Comparison of ENCODE assay signal across 8 mouse cellular contexts in genomic region chrX:133604272-133604671, GRCm38 (mm10).
DNase-seq lines count a peak whose midpoint lies in the region; ATAC-seq and TF ChIP-seq lines count a peak whose summit lies in the region.
"Had no signal": no experiment of that assay in that cellular context is flagged by ENCODE, and none has a peak within 500 bp of the region (broad histone marks: within the 10 kb centered on the region; RNA-seq: fewer than 3 reads in every experiment).

No protein-coding gene starts in this region.

- peaks cover 3% of the 10 kb centered on the region for H3K36me3 ChIP-seq in C2C12 (ENCODE audit: control insufficient read depth, insufficient read depth)
- no peaks in the 10 kb centered on the region for H3K36me3 ChIP-seq in limb, embryonic 14.5 days (ENCODE audit: control insufficient read depth, insufficient read depth, low read length)

- no peak overlapping the region for H3K4me2 ChIP-seq in limb, embryonic 14.5 days (replicated peaks; ENCODE audit: low read depth, low read length, severe bottlenecking)

- TF ChIP-seq CTCF in C2C12 (IDR thresholded peaks at IDR 0.05; ENCODE audit: control insufficient read depth, insufficient read depth, insufficient read length) = no peak

- peaks cover 2% of the 10 kb centered on the region for H3K79me3 ChIP-seq in C2C12 (ENCODE audit: low read depth)

- H3K9me3 ChIP-seq in limb, embryonic 14.5 days (ENCODE audit: control insufficient read depth, low read length) = no peaks in the 10 kb centered on the region

- no peak overlapping the region for H3ac ChIP-seq in C2C12 (ENCODE audit: control insufficient read depth, insufficient read length, low read depth)

- no peak overlapping the region for H3K4me3 ChIP-seq in C2C12 (ENCODE audit: insufficient read depth, poor library complexity, severe bottlenecking)
- H3K4me3 ChIP-seq in limb, embryonic 14.5 days (replicated peaks; ENCODE audit: low read length) = no peak overlapping the region

- H3K4me1 ChIP-seq in limb, embryonic 14.5 days (ENCODE audit: control insufficient read depth, insufficient read depth, low read length) = 0 out of 2 replicates have a peak, but pooled peaks cover 3% of the 10 kb centered on the region

- no peak for TF ChIP-seq POLR2A in limb, embryonic 14.5 days (IDR thresholded peaks at IDR 0.05; ENCODE audit: borderline replicate concordance, extremely low read depth, insufficient read depth, insufficient read length)

- H3K9ac ChIP-seq in limb, embryonic 14.5 days (ENCODE audit: low read depth, low read length, severe bottlenecking) = no peak overlapping the region
- H3K9ac ChIP-seq: liver, postnatal 0 days had no signal

- no peaks in the 10 kb centered on the region for H3K79me2 ChIP-seq in C2C12 (ENCODE audit: control insufficient read depth, insufficient read depth)

- peak; percentile 86 for DNase-seq in NIH3T3 (ENCODE audit: low read depth)
- peak; percentile 5 for DNase-seq in gonadal fat pad, adult 2 months (ENCODE audit: low read depth)
- peak; percentile 66 for DNase-seq in limb, embryonic 14.5 days (ENCODE audit: low spot score)
- DNase-seq in left cerebral cortex, postnatal 36 days (ENCODE audit: low spot score in 2 of 2) = no peak
- DNase-seq in layer of hippocampus, adult 9-10 months (ENCODE audit: low spot score) = no peak
- no peak for DNase-seq in left cerebral cortex, adult 11 months (ENCODE audit: low spot score)
- DNase-seq: liver, postnatal 0 days had no signal

- H3K27ac ChIP-seq in limb, embryonic 14.5 days (replicated peaks; ENCODE audit: low read depth, low read length) = no peak overlapping the region

- peak; percentile 80 for ATAC-seq in limb, embryonic 14.5 days (ENCODE audit: low FRiP score, low read depth)
- ATAC-seq: liver, postnatal 0 days had no signal

- no peaks in the 10 kb centered on the region for H3K27me3 ChIP-seq in C2C12 (ENCODE audit: control insufficient read depth, insufficient read depth, insufficient read length)
- H3K27me3 ChIP-seq in limb, embryonic 14.5 days (ENCODE audit: control insufficient read depth, insufficient read depth, low read length) = no peaks in the 10 kb centered on the region

- intact Hi-C loops in left cerebral cortex, postnatal 36 days (cut with DNase I) = no loop called here

- WGBS in limb, embryonic 14.5 days = 27% methylated on average over 4 of the region's 4 CpGs

TF ChIP-seq in C2C12, 6 proteins besides CTCF, POLR2A, EP300 and RAD21:
- TF ChIP-seq FOSL1 (IDR thresholded peaks at IDR 0.05; ENCODE audit: insufficient read depth, low read length, poor library complexity, severe bottlenecking) (no peak), MYOG (IDR thresholded peaks at IDR 0.05; ENCODE audit: control insufficient read depth, extremely low read depth, insufficient read length) (no peak), MAX (IDR thresholded peaks at IDR 0.05) (peak; percentile 39), MYOD1 (IDR thresholded peaks at IDR 0.05; ENCODE audit: control insufficient read depth, insufficient read length, low read depth) (peak; percentile 91), CEBPB (IDR thresholded peaks at IDR 0.05; ENCODE audit: low read depth) (peak; percentile 42)

Comparison
In these comparisons a context has a peak if more than half of its experiments do, and no peak if none do; other contexts are left out.
1. DNase-seq: peak in NIH3T3 (single experiment), gonadal fat pad, adult 2 months (single experiment) and limb, embryonic 14.5 days (single experiment); none in left cerebral cortex, postnatal 36 days (0 of 2), layer of hippocampus, adult 9-10 months (single experiment) and left cerebral cortex, adult 11 months (single experiment).